Mouse (Mus musculus) lung, adult 2 months (tissue): Measurements from ENCODE around the gene Tmem18.

Experiments used
- CTCF ChIP-seq: fragments of 200-500 bp; IDR thresholded peaks from 2 replicates; pipeline ENCODE4 v1.5.1; 2011; ENCODE audit warnings: mild to moderate bottlenecking, low read length, control low read depth; ENCODE audit not compliant: insufficient read depth
- POLR2A ChIP-seq: fragments of 200-500 bp; IDR thresholded peaks from 2 replicates; pipeline ENCODE4 v1.6.1; 2011; ENCODE audit warnings: low read depth, mild to moderate bottlenecking, control low read depth, low read length, borderline replicate concordance; ENCODE audit errors: extremely low read depth

GRCm38 (mm10) chr12:30604012-30604411, 19.8 kb downstream of the Tmem18 start:
- TF ChIP-seq POLR2A (no peak), CTCF (no peak)
